Comparison of ENCODE assay signal across 19 mouse cellular contexts in the genomic region with DNA sequence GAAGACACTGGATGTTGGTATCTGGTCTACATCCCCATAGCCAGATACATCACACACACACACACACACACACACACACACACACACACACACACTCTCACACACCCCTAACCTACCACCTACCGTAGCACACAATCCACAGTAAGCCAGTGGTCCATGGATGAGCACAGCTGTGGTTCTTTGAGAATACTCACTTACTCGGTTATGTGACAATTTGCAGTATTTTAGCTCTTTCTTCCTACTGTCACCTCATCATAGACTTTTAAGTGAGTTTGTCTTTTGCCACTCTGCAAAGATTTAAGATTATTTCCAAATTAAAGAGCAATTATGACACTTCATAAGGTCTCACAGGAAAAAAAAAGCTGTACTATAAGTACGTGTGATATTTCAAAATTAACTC. TPM values are rescaled to one million over a fixed set of nuclear protein-coding genes. Genes with fewer than 3 reads are reported as not detected.
"Had no signal": no experiment of that assay in that cellular context is flagged by ENCODE, and none has a peak within 500 bp of the region (broad histone marks: within the 10 kb centered on the region; RNA-seq: fewer than 3 reads in every experiment).

No protein-coding gene starts in this region.

- H3K4me2 ChIP-seq: liver, embryonic 11.5 days; liver, embryonic 13.5 days; liver, embryonic 15.5 days; midbrain, embryonic 11.5 days; midbrain, embryonic 13.5 days; midbrain, embryonic 15.5 days; neural tube, embryonic 12.5 days had no signal

- H3K9ac ChIP-seq: liver, embryonic 13.5 days; liver, embryonic 15.5 days; liver, postnatal 0 days; midbrain, embryonic 13.5 days; midbrain, embryonic 15.5 days; neural tube, embryonic 12.5 days had no signal

- H3K36me3 ChIP-seq: liver, embryonic 13.5 days; liver, embryonic 15.5 days; midbrain, embryonic 13.5 days; midbrain, embryonic 15.5 days; neural tube, embryonic 12.5 days had no signal

- DNase-seq: liver, embryonic 13.5 days; liver, postnatal 0 days; lung, postnatal 14 days; right cerebral cortex, postnatal 14 days; spleen, adult 18-20 months; thymus, adult 18-20 months; thymus, postnatal 14 days; thymus, postnatal 36 days had no signal

- H3K27me3 ChIP-seq: liver, embryonic 13.5 days; liver, embryonic 15.5 days; megakaryocyte, embryonic 14.5 days; midbrain, embryonic 13.5 days; midbrain, embryonic 15.5 days; neural tube, embryonic 12.5 days had no signal

- H3K27ac ChIP-seq: liver, embryonic 13.5 days; liver, embryonic 15.5 days; macrophage; midbrain, embryonic 13.5 days; midbrain, embryonic 15.5 days; neural tube, embryonic 12.5 days had no signal

- H3K4me3 ChIP-seq: liver, embryonic 13.5 days; liver, embryonic 15.5 days; megakaryocyte, embryonic 14.5 days; midbrain, embryonic 13.5 days; midbrain, embryonic 15.5 days; neural tube, embryonic 12.5 days had no signal

- ATAC-seq: liver, postnatal 0 days; midbrain, embryonic 13.5 days; midbrain, embryonic 15.5 days had no signal

- H3K4me1 ChIP-seq: liver, embryonic 13.5 days; liver, embryonic 15.5 days; megakaryocyte, embryonic 14.5 days; midbrain, embryonic 13.5 days; midbrain, embryonic 15.5 days; neural tube, embryonic 12.5 days had no signal

- H3K9me3 ChIP-seq: liver, embryonic 13.5 days; liver, embryonic 15.5 days; megakaryocyte, embryonic 14.5 days; midbrain, embryonic 13.5 days; midbrain, embryonic 15.5 days; neural tube, embryonic 12.5 days had no signal

RNA-seq across cellular contexts. Expression of a gene that starts 16.5 kb away (rescaled TPM):
- total RNA-seq: midbrain, postnatal 0 days; monocyte, adult 5-6 weeks; neutrophil, adult 5-6 weeks had no signal
- polyA plus RNA-seq: macrophage had no signal
